Mouse (Mus musculus): ENCODE data around the gene AU022252.
"Not testable (repeated sequence)": the region's sequence is repeated elsewhere in the genome, so short reads cannot be mapped to it uniquely, and the experiment has no call there.

AU022252 gene

DNA sequence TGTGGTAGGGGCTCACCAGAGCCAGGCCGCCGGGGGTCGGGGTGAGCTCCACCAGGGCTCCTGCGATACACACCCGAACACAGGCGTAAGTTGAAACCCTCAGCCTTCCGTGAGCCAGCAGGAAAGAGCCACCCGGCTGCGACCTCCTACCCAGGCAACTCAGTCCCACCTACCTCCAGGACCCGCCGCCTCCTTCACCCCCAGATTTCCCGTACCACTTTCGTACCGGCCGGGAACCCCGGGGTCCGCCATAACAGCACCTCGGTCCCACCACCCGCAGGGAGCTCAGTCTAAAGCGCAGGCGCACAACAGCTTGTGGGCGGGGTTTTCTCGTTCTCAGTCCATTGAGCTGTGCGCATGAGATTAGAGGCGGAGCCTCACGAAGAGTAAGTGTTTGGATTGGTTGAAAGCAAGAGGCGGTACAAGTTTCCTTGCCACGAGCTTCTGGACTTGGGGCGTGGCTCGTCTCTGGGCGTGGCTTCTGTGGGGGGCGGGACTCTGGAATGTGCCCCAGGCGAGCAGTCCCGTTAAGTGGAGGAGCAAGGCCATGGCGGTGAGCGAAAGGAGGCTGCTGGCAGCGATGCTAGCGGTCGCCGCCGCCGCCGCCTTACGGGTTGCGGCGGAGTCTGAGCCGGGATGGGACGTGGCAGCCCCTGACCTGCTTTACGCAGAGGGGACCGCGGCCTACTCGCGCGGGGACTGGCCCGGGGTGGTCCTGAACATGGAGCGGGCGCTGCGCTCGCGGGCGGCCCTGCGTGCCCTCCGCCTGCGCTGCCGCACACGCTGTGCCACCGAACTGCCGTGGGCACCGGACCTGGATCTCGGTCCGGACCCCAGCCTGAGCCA, at the start of gene AU022252, which contains the start of gene P3h1:
Gene AU022252 (minus strand): TSS at position 303 of the 846 bp plus-strand sequence.
Gene P3h1 (plus strand): TSS at position 506 of the 846 bp plus-strand sequence.
- DNase-seq (ENCODE audit: low spot score in 2 of 2): peak; percentile 98 to 99

DNA sequence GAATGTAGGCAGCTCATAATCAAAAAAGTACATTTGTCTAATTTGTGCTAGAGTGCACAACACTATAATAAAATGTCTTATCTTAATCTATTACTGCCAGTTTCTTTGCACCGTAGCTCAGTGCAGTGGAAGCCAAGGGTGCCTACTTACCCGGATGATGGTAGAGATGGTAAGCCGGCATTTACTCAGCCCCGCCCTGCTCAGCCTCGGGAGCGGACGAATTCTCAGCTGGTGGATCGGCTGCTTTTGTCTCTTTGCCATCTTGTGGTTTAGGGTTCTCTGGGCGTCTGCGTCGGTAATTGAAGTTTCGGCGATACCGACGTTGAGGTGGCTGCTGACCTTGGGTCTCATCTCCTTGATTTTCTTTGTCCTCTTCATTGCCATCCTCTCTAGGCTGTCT, 46.3 kb upstream of the AU022252 start:
- not testable (repeated sequence) for DNase-seq (ENCODE audit: low spot score in 2 of 2)

DNA sequence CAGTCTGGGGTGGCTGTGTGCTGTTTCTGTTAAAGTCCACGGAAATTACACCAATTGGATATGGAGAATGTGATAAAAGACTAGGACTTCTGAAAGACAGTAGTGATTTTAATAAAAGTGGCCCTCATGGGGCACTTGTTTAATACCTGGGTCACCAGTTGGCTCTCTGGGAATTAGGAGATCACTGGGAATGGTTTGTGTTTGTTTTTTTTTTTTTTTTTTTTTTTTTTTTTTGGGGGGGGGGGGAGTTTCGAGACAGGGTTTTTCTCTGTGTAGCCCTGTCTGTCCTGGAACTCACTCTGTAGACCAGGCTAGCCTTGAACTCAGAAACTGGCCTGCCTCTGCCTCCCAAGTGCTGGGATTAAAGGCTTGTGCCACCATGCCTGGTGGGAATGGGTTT, 43.2 kb upstream of the AU022252 start:
- no peak for DNase-seq (ENCODE audit: low spot score in 2 of 2)

DNA sequence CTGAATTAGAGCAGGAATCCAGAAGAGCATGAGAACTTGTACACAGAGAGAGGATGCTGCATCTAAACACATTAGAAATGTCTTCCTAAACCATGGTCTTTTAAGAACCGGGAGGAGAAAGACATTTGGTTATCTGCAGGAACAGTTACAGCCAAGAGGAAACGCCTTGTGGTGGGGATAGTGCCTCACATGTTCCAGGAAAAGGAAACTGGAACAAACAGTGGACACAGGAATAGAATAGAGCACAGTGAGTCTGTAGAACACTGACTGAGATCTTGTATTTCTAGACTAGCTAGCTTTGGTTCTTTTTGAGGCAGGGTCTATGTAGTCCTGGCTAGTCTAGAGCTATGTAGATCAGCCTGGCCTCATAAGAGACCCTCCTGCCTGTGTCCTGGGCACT, 42.7 kb upstream of the AU022252 start:
- no peak for DNase-seq (ENCODE audit: low spot score in 2 of 2)

DNA sequence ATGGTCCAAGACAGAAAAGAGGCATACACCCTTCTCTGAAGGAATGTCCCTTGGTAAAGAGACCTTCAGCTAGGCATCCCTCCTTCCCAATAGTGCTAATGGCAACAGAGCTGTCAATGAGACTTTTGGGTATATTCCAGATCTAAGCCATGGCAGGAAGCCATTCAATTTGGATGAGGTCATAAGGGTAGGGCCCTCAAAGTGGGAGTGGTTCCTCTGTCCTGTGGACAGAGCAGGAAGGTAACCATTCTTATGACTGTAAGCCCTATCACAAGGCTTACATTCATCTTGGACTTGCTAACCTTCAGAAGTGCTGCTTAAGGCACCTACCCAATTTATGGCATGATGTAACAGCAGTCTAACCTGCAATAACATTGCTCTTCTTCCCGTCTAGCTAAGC, 42.1 kb upstream of the AU022252 start:
- no peak for DNase-seq (ENCODE audit: low spot score in 2 of 2)

DNA sequence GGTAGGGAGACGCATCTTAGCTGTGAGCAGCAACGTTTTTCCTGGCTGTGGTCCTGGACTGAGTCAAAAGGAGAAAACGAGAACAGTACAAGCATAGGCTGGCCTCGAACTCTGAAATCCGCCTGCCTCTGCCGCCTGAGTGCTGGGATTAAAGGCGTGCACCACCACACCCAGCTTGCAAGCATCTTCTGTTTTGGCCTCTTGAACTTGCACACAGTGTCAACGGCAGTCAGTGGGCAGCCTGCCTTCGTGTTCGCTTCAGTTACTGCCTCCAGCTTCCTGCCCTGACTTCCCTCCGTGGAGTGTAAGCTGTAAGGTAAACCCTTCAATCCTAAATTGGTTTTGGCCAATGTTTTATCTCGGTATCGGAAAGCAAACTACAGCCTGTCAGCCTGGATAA, 34.1 kb upstream of the AU022252 start:
- no peak for DNase-seq (ENCODE audit: low spot score in 2 of 2)

DNA sequence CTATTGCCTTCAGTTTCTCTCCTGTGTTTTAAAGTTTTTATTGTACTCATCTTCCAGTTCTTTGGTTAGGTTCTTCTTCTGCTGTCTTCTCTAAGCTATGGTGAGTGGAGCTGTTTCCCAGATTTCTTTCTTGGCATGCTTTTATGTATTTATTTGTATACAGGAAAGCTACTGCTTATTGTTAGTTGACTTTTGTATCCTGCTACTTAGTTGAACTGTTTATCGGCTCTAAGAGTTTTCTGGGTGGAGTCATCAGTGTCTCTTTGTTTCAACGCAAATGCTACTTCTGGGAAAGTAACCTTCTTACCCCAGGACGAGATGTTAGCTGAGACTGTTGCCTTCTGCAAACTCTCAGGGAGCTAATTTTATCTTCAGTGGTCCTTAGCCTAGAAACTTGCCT, 30.9 kb upstream of the AU022252 start:
- DNase-seq (ENCODE audit: low spot score in 2 of 2): no peak

DNA sequence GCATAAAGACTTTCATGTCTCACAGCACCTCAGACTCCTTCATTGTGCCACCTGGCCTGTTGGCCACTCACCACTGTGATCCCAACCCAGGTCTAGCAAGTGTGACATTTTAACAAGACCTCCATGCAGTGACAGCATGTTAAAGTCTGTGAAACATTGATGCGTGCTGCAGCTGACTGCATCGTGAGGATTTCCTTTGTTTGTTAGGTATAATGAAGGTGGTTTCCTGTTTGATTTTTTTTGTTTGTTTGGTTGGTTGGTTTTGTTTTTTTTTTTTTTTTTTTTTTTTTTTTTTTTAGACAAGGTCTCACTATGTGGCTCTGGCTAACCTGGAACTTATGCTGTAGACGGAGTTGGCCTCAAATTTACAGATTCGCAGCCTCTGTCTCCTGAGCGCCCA, 30.0 kb upstream of the AU022252 start:
- no peak for DNase-seq (ENCODE audit: low spot score in 2 of 2)

DNA sequence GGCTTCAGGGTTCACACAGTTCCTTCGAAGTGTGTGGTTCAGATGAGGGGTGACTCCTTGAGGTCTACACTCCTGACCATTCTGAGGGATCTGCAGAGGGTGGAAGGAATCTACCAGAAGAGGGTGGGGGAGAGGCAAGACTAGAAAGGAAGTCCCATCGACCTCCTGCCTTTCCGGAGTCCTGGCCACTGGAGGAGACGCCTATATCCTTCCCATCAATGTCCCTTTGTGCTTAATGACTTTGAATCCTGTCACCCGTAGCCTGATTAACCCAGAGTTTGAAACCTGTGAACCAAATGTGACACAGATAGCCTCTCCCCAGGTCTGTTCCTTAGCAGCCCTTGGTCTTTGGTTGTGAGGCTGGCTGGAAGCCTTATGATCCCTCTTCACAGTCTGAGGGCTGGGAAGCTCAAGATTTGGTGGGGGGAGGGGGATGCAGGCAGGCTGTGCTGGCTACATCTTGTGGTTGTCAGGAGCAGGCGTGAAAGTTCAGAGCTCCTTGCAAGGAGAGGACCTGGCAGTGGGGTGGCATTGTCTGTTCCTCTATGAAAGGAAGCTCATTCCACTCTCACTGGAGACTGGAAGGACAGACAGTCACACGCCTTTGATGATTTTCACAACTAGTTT, 28.7 kb upstream of the AU022252 start:
- DNase-seq (ENCODE audit: low spot score in 2 of 2): no peak

DNA sequence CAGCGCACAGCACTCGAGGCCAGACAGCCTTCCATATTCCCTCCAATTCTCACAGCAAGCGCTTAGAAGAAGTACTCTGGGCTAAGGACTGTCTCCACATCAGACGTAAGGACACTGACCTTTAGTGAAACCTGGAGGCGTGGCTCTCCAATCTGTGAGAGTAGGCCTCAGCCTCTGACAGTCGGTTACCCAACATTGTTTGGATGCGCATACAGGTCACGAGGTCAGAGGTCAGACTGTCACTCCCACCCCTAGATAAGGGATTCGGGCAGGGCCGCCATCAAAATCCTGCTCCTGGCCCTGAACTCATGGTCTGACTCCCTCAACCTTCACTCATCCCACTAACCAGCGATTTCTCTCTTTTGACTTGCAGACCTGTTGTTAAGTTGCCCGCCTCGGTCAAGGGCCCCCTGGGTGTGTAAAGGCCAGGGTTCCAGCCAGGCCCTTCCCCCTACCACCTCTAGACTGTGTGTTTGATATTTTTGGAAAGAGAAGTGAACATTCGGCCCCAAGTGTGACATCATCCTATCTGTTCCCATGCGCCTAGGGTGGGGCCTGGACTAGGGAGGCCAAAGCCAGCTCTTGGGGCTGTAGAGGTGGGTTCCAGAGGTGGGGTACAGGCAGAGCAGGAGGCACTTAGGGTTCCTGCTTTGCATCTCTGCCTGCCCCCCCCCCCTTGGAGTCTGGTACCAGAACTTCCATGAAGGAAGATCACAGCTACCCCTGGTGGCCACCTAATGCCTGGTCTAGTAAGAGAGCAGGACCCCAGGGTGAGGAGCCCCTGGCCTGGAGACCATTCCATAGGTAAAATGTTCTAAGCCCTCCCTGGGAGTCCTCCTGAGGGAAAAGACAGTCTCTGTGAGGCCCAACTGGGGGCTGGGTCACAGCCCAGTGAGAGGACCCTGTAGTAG, 27.1 kb upstream of the AU022252 start:
- DNase-seq (ENCODE audit: low spot score in 2 of 2): no peak

DNA sequence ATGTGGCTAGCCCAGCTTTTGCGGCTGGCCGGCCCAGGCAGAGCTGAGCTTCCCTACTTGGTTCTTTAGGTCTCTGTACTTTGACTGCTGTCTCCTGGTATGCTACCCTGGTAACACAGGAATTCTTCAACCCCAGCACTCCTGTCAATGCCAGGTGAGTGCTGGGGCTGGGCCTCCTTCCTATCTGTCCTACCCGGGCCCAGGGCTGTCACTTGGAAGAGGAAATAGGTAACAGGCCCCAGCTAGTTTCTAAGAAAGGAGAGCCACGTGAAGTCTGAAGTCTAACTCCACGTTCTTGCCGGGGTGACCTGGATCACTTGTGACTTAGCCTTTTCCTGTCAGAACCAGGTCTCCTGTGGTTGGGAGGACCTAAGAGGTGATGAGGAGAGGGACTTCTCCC, 24.6 kb upstream of the AU022252 start:
- no peak for DNase-seq (ENCODE audit: low spot score in 2 of 2)

DNA sequence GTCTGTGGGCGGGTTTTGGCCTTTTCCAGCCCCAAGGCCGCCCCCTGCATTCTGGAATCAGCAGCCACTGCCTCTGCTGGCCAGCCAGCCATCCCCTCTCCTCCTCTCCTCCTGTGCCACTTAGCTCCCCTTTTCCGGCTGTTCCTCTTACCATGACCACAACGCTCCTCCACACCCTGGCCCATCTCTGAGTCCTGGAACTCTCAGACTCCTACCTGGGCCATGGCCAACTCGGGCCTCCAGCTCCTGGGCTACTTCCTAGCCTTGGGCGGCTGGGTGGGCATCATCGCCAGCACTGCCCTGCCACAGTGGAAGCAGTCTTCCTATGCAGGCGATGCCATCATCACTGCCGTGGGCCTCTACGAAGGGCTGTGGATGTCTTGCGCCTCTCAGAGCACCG, 22.8 kb upstream of the AU022252 start, which contains the start of gene Cldn19:
Gene Cldn19 (plus strand): TSS at position 64 of the 400 bp plus-strand sequence.
- DNase-seq (ENCODE audit: low spot score in 2 of 2): no peak

DNA sequence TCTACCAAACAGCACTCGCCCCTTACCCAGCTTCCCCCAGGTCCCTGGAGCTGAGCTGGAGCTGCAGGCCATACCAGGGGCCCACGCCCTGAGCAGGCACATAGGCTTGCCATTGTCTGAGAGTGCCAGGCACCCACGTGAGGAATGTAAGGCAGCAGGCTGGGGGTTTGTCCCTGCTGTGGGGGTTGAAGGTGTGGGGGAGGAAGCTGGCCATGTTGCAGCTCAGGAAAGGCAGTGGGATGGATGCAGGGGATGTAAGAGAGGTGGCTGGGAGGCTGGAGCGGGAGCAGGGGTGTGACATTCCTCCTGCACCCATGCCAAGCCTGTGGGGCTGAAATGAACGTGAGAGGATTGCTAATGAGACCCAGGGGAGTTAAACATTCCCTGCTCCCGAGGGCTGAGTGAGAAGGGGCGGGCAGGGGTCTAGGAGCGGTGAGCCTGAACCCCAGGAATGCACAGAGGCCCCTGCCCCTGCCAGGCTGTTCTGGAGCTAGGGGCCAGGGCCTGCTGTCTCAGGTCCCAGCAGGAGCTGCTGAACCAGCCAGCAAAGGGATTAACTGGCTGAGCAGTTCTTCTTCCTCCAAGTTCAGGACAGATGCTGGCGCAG, 21.6 kb upstream of the AU022252 start:
- no peak for DNase-seq (ENCODE audit: low spot score in 2 of 2)

DNA sequence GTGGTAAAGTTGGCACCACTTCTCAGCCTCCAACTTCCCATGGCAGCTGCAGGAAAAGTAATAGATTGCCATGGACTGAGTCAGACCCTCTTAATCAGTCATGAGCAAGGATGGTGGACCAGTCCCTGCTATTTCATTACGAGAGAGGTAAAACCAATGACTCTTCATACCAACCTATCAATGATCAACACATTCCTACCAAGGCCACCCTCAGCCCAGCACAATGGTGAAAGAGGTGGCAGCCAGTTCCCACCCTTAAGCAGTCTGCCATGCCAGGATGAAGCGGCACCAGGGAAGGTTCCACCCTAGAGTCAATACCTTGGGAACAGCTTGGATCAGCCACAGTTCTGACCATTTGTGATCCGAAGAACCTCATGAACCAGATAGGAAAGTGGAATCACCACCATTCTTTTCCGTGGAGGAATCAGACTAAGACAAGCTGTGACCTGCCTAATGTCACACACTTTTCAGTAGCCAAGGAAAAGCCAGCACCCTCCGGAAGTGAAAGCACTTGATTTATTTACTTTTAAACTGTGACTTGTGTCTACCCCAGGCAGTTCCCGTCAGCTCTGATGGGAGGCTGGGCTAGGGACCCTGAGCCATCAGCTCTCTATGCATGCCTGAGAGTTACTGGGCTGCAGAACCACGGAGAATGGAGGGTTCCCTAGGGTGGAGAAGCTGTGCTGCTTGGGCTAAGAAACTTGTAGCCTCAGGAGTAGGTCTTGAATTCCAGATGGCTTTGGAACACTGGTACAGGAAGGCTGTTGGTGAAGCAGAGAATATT, 19.7 kb upstream of the AU022252 start:
- DNase-seq (ENCODE audit: low spot score in 2 of 2): no peak

DNA sequence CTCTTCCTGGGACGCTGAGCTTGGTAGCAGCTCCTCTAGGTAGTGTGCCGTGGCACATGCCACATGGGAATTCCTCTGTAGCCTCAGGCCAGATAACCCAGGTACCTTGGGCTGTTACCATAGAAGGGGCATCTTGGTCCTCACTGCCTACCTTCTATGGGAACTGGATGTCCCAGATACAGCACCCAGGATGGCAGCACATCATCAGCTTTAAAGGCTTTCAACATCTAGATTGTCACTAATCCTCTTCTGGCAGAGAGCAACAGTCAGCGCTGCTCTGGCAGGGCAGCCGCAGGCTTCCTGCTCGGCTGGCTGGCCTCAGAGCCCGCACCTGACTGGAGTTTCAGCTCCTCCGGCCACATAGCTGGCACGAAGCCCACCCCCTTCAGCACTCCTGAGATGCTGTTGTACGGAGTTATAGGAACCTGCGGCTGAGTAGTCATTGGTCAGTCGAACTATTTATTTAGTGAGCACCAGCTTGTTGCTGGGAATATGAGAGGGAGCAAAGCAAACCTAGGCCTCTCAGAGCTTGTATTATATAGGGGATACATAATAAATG, 16.0 kb upstream of the AU022252 start:
- DNase-seq (ENCODE audit: low spot score in 2 of 2): no peak

DNA sequence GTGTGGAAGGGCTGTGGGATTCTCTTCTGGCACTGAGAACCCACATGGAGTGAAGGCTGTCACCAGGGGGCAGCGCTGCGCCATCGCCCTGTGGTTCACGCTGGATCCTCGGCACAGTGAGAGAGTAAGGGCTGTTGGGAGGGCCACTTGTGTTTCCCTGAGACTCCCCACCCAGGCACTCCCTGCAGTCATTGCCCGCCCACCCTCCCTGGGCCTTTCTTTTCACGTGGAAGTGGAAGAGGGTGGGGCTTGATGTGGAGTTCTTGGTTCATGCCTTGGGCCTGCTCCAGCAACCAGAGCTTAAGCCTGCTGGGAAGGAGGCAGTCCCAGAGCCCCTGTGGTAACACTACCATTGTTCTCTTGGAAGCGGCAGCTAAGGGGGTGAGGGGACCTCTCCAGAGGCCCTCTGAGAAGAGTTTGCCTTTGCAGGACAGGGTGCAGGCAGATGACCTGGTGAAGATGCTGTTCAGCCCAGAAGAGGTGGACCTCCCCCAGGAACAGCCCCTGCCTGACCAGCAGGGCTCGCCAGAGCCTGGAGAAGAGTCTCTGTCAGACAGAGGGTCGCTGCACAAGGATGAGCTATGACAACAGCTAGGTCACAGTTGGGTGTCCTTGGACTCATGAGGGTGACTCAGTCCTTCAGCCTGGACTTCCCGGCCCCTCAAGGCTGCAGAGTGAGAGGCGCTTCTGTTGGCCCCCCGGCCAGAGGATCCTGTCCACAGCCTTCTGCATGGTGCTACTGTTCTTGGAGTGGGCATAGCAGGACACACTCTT, 15.1 kb upstream of the AU022252 start:
- DNase-seq (ENCODE audit: low spot score in 2 of 2): peak; percentile 63 to 79

DNA sequence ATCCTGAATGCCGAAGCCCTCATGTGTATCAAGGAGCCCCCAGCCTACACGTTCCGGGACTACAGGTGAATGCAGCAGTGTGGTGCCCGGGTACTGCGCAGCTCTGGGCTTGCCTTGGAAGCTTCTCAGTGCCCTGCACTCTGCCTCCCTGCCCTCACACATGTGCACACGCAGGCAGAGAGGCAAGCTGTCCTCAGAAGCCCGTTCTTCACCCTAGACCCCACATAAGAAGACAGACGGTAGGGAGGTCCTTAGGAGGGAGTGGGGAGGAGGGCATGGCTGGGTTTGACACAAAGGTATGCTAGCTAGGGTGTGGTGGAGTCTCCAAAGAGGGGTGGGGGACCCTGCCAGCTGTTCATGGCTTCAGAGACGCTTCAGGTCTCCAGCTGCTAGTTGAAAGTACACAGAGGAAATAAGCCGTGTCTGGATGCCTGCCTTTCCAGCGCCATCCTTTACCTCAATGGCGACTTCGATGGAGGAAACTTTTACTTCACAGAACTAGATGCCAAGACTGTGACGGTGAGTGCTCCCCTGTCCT, 14.2 kb upstream of the AU022252 start:
- DNase-seq (ENCODE audit: low spot score in 2 of 2): no peak

DNA sequence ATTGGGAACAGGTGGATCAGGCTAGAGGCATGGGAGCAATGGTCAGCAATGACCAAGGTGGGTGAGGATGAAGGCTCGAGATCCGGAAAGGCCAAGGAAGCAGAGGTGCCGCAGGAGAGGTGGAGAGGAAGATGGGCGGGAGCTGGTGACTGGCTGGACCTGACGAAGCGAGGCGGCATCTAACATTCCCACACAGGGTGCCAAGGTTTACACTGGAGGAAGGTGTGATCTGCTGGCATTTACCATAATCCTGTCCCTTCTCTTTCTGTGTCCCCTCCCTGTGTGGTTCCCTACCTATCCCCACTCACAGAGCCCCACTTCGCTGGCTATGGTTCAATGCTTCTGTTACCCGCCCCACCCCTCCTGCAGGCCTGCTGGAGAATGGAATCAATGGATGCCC, 13.4 kb upstream of the AU022252 start:
- no peak for DNase-seq (ENCODE audit: low spot score in 2 of 2)

DNA sequence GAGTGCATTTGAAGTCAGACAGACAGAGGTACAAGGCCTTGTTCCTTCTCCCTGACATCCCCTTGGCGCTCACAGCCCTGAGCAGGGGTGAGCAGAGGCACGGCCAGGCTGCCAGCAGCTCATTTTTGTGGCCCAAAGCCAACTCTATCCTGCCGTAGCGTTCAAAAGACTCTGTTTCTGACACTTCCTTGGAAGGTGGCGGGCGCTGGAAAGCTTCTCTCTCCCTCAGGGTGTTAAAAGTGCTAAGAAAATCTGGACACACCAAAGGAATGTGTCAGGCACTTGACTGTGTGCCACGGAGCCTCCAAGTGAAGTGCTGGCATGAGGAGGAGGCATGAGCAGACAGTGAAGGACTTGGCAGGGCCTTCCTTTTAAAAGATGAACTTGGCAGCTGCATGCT, 13.0 kb upstream of the AU022252 start:
- DNase-seq (ENCODE audit: low spot score in 2 of 2): peak in 1 of 2 experiments; percentile 57
